Mouse (Mus musculus): ENCODE measurements around the gene Nacad.
A peak's percentile ranks its signal among the peaks of the same experiment; 100 is the strongest.
"Not testable (repeated sequence)": the region's sequence is repeated elsewhere in the genome, so short reads cannot be mapped to it uniquely, and the experiment has no call there.

Gene Nacad

DNA sequence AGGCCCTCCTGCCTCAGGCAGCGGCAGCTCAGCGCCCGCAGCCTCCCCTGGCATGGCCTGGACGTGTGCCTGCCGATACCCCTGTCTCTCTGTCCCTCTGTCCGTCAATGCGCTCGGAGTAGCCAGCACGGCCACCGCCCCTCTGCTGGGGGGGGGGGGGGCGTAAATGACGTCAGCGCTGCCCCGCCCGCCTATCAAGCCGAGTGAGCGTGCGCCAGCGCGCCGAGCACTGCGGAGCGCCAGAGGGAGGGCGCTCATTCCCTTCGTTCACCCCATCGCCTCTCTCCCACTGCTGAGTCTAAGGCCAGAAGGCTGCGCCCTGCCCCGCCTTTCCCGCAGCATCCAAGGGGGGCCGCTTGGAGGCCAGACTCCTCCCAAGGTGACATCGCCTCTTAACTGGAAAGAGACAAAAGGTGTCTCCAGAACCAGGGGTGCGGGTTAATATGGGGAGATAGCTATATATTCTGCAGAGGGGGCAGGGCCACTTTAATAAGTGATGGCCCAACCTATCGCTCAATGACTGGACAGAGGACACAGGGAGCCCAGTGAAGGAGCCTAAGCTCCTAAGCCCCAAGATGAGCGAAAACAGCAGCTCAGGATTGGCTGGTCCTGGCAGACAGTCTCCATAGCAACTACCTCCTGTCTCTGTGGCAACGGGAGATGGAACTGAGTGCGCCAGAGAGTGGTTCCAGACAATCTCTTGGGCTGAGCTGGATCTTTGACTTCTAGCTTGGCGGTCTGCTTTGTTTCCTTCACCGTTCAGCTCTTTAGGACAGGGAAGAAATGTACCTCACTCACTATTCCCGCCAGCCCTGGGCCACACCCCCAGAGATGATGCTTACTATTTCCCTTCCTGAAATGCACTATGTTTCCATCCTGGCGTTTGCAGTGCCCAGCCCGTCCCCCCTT is at the start of gene Nacad:
Gene Nacad, minus strand, starts transcription at position 563 of the 909 bp plus-strand sequence.
- DNase-seq (ENCODE audit: low spot score), result no peak

DNA sequence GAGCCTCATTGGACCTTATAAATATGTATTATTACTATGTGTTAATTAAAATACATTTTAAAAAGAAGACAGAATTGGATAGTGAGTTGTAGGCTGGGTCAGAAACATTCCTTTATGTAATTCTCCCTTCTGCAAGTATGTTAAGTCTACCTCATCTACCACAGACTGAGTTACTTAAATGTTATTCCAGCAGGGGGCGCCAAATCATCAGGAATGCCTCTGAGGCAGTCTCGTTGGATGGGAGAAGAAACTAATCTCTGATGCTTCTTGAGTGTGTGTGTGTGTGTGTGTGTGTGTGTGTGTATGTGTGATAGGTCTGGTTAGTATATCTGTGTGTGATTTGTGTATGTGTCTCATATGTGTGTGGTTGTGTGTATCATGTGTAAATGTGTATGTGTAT is 49.0 kb upstream of the Nacad start:
- peak; percentile 84 for DNase-seq (ENCODE audit: low spot score)

DNA sequence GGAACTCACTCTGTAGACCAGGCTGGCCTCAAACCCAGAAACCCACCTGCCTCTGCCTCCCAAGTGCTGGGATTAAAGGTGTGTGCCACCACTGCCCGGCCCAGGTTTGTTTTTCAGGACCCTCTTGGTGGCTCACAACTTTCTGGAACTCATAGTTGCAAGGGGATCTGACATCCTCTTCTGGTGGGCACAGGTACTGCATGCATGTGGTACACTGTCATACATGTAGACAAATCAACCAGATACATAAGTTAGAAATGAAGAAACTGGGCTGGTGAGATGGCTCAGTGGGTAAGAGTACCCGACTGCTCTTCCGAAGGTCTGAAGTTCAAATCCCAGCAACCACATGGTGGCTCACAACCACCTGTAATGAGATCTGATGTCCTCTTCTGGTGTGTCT is 47.1 kb upstream of the Nacad start:
- DNase-seq (ENCODE audit: low spot score), result not testable (repeated sequence)

DNA sequence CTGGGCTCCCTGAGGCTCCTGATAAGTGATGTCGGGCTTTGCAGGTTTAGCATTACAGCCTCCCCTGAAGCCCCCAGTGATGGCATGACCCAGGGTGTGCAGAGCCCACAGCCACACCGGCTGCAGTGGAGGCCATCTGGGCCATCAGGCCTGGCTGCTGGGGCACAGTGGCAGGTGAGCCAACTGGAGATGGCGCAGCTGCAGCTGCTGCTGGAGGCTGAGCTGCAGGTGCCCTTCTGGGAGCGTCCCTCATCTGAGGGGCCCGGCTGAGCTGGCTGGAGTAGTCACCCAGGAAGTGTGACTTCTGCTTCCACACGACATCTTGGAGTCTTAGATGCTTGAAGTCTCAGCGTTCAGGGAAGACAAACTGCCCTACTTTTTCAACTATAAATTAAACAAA is 44.7 kb upstream of the Nacad start:
- DNase-seq (ENCODE audit: low spot score), result no peak

DNA sequence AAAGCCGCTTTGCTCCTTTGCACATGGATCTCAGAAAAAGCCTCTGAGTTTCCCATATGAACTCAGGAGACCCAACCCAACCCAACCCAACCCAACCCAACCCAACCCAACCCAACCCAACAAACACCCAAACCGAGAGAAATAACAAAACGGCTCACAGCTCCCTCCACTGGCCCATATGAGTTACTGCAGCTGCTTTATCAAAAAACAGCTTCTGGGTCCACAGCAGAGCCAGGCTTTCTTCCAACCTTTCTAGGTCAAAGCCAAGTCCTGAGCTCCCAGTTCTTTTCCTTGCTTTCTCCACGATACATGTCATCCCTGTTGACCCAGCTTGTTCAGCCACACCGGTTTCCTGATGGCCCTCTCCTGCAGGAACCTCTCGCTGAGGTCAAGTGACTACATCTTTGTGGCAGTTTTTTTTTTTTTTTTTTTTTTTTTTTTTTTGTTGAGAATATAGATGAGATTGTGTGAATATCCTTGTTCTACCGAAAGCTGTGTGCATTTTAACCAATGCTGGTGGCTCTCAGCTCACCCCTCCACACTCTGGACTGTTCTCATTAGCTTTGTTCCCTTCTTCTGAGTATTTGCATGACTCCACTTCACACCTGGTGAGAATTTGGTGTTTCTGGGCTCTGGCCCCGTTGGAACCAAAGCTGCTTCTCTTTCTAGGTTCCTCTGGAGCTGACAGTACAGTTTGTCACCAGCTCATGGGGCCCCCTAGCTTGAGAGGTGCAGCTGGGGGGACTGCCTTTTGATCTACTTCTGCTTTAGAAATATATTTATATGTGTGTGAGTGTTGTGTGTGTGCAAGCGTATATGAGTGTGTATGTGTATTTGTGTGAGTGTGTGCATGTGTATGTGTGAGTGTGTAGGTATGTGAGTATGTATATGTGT is 42.2 kb upstream of the Nacad start:
- DNase-seq (ENCODE audit: low spot score), result no peak

DNA sequence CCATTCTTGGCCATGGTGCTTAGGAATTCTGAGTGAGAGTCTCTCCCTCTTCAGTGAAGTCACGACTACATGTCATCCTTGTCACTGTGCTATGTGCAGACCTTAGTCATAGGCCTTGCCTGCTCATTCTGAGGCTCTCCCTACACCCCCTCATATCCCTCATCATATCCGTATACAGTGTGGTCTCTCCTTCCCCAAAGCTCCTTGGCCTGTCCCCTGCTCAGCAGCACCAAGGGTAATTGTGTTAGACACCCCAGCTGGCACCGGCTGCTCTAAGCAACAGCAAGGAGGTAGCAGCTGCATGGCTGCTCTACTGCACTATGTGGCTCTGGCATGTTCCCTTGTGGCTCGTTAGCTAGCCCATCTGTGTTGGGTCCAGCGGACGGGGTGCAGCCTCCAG is 38.7 kb upstream of the Nacad start:
- no peak for DNase-seq (ENCODE audit: low spot score)

DNA sequence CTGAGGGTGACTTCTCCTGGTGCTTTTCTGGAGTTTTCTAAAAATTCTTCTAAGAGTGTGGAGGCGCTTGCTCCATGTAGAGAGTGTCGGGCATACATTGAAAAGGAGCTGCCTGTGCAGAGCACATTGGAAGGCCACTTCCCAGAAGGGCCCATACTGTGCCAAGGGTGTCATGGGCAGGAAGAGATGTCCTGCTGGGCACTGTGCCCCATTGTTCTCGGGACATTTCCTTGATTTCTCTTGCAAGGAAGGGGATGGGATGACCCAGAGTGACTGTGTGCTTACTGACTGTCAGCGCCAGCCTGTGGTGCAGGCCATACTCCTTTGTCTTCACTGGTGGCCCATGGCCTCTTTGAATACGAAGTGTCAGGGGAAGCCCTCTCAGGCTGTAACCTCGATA is 33.2 kb upstream of the Nacad start:
- no peak for DNase-seq (ENCODE audit: low spot score)

DNA sequence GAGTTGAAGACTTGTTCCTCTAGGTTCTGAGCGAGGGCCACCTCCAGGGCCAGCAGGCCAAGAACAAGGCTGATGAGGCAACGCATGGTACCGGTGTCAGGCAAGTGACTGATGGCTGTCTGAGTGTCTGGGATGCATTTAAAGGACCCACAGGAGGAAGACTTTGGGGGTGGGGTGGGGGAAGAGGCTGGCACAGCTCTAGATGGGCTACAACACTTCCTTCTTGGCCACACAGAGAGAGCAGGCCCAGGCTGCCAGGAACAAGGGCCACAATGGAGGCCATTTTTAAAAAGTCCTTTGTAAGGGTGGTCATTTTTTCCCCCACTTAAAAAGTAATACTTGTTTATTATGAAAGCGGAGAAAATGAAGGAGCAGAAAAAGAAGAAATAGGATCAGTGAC is 32.7 kb upstream of the Nacad start, which contains the start of gene Wap:
Gene Wap, minus strand, starts transcription at position 101 of the 400 bp plus-strand sequence.
- no peak for DNase-seq (ENCODE audit: low spot score)

DNA sequence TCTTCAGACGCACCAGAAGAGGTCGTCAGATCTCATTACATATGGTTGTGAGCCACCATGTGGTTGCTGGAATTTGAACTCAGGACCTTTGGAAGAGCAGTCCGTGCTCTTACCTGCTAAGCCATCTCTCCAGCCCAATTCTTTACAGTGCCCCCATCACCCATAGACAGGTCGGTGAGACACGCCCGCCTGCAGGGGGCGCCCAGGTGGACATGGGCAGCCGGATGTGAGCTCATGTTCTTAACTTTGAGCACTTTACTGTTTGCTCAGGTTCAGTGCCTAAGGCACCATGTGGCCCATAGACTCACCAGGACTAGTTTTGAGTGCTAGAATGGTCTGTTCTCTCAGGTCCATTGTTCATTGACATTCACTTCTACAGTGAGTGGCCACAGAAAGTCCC is 30.3 kb upstream of the Nacad start:
- DNase-seq (ENCODE audit: low spot score), result peak; percentile 41

DNA sequence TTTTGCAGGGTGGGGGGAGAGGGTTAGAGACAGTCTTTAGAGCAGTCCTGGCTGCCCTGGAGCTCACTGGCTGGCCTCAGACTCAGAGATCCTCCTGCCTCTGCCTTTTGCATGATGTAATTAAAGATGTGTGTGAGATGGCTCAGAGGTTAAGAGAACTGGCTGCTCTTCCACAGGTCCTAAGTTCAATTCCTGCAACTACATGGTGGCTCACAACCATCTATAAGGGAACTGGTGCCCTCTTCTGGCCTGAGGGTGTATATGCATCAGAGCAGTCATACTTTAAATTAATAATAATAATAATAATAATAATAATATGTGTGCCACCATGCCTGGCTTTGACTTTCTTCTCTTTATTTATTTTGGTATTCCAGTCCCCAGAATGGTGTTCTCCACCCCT is 23.8 kb upstream of the Nacad start:
- peak; percentile 47 for DNase-seq (ENCODE audit: low spot score)

DNA sequence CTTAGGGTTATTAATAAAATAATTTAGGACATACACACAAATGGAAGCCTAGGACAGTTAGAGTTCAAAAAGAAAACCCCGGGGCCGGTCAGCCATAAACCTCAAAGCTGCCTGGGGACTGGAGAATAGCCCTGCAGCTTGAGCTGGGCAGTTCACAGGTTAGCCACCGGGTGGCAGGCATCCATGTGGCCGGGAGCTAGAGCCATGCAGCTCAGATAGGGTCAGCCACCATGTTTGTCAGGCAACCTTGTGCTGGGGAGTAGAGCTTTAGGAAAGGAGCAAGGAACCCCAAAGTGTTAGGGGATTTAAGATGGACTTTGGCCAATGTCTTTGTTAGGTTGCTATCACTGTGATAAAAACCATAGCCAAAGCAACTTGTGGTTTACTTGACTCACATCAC is 22.7 kb upstream of the Nacad start:
- DNase-seq (ENCODE audit: low spot score), result peak; percentile 45

DNA sequence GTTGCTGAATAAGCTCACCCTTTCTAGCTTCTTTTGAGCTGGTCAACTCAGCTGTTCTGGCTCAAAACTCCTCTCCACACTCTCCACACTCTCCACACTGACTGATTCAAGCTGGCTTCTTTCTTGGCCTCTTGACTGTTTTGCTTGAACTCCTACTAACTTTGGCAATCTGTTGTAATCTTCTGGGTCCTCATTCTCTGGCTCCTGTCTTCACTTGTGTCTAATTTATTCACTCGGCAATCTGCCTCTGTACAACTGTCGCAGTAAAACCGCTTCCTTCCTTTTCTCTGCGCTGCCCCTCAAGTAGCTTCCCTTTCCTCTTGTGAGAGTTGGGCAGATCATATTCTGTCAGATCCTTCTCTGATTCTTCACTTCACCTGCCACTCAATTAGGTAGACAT is 21.9 kb upstream of the Nacad start:
- DNase-seq (ENCODE audit: low spot score), result peak; percentile 72

DNA sequence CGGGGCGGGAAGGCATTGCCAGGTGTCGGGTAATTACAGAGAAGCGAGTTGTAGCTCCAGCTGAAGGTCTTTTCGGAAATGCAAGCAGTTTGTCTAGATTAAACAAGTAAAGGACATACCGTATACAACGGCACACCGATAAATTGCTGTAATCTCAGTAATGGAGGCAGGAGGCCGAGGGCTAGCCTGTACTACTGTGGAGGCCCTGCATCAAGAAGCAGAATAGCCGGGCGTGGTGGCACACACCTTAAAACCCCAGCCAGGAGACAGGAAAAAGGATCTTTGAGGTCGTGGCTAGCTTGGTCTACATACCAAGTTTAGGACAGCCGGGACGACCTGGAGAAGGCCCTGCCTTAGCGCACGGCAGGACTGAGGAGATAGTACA is 20.5 kb upstream of the Nacad start:
- no peak for DNase-seq (ENCODE audit: low spot score)

DNA sequence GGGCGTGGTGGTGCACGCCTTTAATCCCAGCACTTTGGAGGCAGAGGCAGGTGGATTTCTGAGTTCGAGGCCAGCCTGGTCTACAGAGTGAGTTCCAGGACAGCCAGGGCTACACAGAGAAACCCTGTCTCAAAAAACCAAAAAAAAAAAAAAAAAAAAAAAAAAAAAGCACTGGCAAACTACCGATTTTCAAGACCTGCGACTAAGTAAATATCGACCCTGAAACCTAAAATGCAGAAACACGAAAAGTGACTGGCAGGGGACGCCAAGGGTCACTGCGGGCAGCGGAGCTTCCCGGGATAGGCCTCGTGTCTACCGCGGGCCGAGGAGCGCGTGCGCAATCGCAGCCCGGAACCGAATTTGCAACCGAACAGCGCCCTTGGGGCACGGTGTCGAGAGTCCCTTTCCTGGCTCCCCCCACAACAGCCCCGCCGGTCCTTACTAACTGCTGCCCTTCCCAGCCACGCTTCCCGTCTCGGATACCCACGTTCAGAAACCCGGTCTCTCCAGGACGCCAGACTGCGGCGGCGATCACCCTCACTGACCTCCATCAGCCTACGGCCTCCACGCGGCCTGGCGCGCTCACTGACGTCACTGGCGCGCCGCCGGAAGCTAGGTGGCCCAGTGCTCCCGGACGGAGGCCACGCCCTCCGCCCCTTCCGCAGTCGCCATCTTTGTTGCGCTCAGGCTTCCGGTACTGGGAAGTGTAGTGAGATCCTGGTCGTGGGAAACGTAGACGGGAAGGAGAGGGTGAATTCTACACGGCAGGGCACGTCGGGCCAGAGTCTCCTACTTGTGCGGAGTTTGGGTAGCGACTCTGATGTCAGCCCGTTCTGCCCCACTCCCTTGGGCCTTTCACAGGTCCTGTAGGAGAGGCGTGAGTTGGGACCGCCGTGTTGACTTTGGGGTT is 19.9 kb upstream of the Nacad start, which contains the start of gene Tbrg4:
Gene Tbrg4, minus strand, starts transcription at position 590 of the 910 bp plus-strand sequence.
- DNase-seq (ENCODE audit: low spot score), result peak; percentile 90

DNA sequence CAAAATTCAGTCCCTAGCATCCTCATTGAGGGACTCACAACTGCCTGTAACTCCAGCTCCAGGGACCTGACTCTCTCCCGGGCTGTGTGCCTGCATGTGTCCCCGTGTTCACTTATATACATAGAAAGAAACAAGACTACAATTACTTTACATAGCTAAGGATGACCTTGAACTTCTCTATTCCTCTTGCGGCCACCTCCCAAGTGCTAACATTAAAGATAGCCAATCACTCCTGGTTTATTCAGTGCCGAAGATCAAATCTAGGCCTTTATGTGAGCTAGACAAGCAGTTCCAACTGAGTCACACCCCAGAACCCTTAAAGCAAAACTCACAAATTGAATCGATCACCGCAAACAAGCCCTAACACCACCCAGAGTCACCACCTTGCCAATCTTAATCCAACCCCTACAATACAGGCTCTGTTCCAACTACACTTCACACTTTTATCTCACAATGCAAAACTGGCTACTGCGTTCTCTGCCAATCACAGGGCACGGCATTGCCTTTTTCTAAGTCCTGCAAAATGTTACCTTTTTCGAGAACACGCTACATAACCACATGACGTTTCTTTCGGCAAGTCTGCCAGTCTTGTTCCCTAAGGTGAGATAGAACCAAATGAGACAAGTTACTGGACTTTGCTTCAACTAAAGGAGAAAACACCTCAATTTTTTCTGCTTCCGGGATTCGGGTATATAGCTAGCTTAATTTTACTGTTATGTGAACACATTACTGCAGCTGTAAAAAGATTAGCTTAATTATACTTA is 18.9 kb upstream of the Nacad start:
- no peak for DNase-seq (ENCODE audit: low spot score)

DNA sequence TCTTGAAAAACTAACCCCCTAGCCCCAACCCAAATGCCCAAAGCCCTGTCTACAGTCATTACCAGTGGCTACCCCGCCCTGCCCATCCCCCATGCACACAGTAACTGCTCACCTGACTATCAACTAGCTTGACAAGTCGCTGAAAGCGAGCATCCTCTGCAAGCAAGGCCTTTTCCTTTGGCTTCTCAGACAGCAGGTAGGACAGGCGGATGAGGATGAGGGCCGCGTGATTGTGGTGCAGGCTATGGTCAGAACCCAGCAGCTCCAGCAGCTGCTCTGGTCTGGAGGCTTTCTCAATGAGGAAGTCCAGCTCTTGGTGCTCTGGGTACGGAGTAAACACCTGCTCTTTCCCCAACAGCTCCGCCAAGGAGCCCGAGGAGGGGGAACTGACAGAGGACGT is 17.9 kb upstream of the Nacad start:
- DNase-seq (ENCODE audit: low spot score), result no peak

DNA sequence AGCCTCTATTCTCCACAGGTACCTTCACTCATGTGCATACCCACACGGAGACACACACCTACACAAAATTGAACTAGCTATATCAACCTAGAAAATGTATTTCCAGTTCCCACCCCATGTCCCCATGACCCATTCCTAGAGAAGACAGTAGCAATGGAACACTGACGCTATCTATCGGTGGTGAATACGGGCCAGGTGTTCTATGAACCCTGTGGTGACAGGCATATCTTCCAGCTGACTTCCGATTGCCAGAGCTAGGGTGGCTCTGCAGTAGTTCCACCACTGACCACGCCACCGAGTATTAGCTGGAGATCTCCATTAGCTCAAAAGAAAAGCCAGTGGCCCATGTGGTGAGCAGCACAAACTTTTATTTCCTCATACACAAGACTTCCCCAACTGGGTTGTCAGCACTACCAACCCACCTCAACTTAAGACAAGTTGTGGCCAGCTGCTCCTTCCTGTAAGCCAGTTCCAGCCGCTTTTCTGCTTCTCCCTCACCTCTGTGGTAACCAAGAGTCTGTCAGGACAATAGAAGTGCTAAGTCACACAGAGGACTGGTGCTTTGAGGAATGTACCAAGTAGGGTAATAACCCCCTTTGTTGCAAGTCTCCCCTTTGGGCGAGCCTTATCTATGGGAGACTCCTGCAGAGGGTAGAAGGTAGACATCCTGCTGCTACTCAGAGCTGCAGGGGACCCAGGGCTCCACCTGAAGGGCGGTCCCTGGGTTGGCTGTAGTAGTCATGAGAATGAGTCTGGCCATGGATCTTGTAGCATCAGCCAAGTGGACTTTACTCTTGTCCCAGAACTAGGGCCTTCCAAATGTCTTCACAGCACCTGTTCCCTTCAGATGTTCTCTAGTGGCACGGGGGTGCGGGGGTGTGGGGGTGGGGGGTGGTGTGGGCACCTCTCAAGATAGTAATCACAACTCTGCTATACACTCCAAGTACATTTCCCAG is 9.7 kb upstream of the Nacad start:
- no peak for DNase-seq (ENCODE audit: low spot score)

DNA sequence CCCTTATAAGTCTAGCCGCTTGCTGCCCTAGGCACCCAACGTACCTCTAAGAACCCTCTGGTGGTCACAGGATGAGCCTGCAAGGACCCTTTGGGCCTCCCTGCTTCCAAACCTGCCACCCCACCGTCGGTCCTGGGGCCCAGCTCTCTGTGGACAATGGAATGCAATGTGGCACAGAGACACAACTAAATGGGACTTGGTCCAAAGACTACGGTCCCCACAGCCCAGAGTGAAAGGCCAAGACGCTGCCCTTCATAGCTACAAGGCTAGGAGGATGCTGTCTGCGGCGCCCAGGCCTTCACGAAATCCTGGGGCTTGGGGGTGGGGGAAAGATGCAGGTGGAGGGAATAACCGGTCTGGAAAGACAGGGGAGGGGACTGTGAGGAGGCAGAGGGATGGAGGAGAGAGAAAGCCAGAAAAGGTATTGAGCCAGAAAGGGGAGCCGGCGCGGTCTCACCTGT is 802 bp downstream of the Nacad start:
- DNase-seq (ENCODE audit: low spot score), result no peak

DNA sequence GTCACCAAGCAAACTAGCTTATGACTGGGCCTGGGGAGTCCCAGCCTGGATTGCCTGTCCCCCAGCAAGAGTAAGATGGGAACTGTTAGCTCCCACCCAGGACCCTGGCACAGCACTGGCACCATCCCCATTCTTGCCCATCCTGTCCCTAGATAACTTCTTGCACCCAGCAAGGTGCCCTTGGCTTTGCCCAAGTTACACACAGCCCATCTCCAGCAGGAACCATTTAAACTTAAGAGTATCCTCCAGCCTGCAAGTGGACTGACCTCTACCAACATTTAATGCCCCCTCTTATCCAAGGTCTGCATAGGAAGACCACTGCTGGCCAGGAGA is 1.3 kb downstream of the Nacad start:
- DNase-seq (ENCODE audit: low spot score), result no peak
